Mouse (Mus musculus) 3T3-L1 (cell line): Measurements from ENCODE around the gene Atp6v0e.

Experiments used
- DNase-seq: peaks from one replicate; pipeline ENCODE4 v3.0.0-alpha.2; 2015; ENCODE audit warnings: low read depth, low spot score

Gene Atp6v0e

GRCm38 (mm10) chr17:26640286-26640740, 22.7 kb upstream of the Atp6v0e start:
- no peak for DNase-seq

- DNase-seq, result no peak
Observed at GRCm38 (mm10) chr17:26643456-26643855, 19.6 kb upstream of the Atp6v0e start.

- DNase-seq, result no peak
Observed at GRCm38 (mm10) chr17:26643993-26644392, 19.0 kb upstream of the Atp6v0e start.

GRCm38 (mm10) chr17:26644509-26645410, 18.3 kb upstream of the Atp6v0e start:
- no peak for DNase-seq

- no peak for DNase-seq
Observed at GRCm38 (mm10) chr17:26645411-26645854, 17.6 kb upstream of the Atp6v0e start.

- no peak for DNase-seq
Observed at GRCm38 (mm10) chr17:26647283-26647682, 15.7 kb upstream of the Atp6v0e start.

- DNase-seq, result peak; percentile 44
Observed at GRCm38 (mm10) chr17:26649565-26649964, 13.5 kb upstream of the Atp6v0e start.

- DNase-seq, result peak; percentile 66
Observed at GRCm38 (mm10) chr17:26650451-26651363, 12.3 kb upstream of the Atp6v0e start.

GRCm38 (mm10) chr17:26658854-26659572, 4.0 kb upstream of the Atp6v0e start:
- DNase-seq, result no peak

GRCm38 (mm10) chr17:26659573-26659915, 3.5 kb upstream of the Atp6v0e start:
- no peak for DNase-seq

- peak; percentile 82 for DNase-seq
Observed at GRCm38 (mm10) chr17:26660192-26660912, 2.7 kb upstream of the Atp6v0e start.

GRCm38 (mm10) chr17:26662204-26662603, 827 bp upstream of the Atp6v0e start:
- DNase-seq, result no peak

GRCm38 (mm10) chr17:26665600-26665999, 2.6 kb downstream of the Atp6v0e start:
- no peak for DNase-seq

- no peak for DNase-seq
Observed at GRCm38 (mm10) chr17:26671268-26671667, 8.2 kb downstream of the Atp6v0e start.

GRCm38 (mm10) chr17:26675845-26676244, 12.8 kb downstream of the Atp6v0e start:
- DNase-seq, result no peak

GRCm38 (mm10) chr17:26676252-26676615, 13.2 kb downstream of the Atp6v0e start:
- DNase-seq, result peak; percentile 94

GRCm38 (mm10) chr17:26676616-26677376, 13.8 kb downstream of the Atp6v0e start:
- peak; percentile 83 for DNase-seq

- DNase-seq, result peak; percentile 19
Observed at GRCm38 (mm10) chr17:26677711-26678637, 14.9 kb downstream of the Atp6v0e start.

- peak; percentile 26 for DNase-seq
Observed at GRCm38 (mm10) chr17:26681276-26681675, 18.2 kb downstream of the Atp6v0e start.
